Mouse (Mus musculus) myocyte (in vitro differentiated cells): ENCODE data around the gene Btbd2.

ENCODE experiments used
- CEBPB ChIP-seq: IDR thresholded peaks from 2 replicates; pipeline ENCODE4 v1.6.1; 2011; ENCODE audit warnings: mild to moderate bottlenecking, moderate library complexity; ENCODE audit not compliant: poor library complexity, insufficient read depth, severe bottlenecking
- E2F4 ChIP-seq: IDR thresholded peaks from one replicate; pipeline ENCODE4 v1.6.1; 2011; ENCODE audit warnings: mild to moderate bottlenecking, control low read depth, moderate library complexity; ENCODE audit not compliant: insufficient read depth
- MAX ChIP-seq: IDR thresholded peaks from one replicate; pipeline ENCODE4 v1.6.1; 2011; ENCODE audit warnings: low read depth, mild to moderate bottlenecking, control low read depth
- MYOD1 ChIP-seq, 3 experiments: IDR thresholded peaks; one replicate each; pipeline ENCODE4 v1.6.1; 2011; ENCODE audit warnings: control low read depth in 2 of 3, low read depth in 2 of 3, mild to moderate bottlenecking in 2 of 3, moderate library complexity in 1 of 3; ENCODE audit not compliant: insufficient read length in 2 of 3, control insufficient read depth in 1 of 3
- MYOG ChIP-seq, 3 experiments: IDR thresholded peaks; one replicate each; pipeline ENCODE4 v1.6.1; 2011; ENCODE audit warnings: control low read depth in 2 of 3, low read depth in 2 of 3, mild to moderate bottlenecking in 2 of 3; ENCODE audit not compliant: insufficient read length in 2 of 3, control insufficient read depth in 1 of 3, insufficient read depth in 1 of 3
- POLR2A ChIP-seq: IDR thresholded peaks from one replicate; pipeline ENCODE4 v1.6.1; 2011; ENCODE audit warnings: low read depth, mild to moderate bottlenecking, control low read depth, moderate library complexity; ENCODE audit not compliant: insufficient read length
- POLR2AphosphoS2 ChIP-seq: IDR thresholded peaks from one replicate; pipeline ENCODE4 v1.6.1; 2011; ENCODE audit warnings: low read depth, control low read depth; ENCODE audit not compliant: insufficient read length
- SRF ChIP-seq: IDR thresholded peaks from one replicate; pipeline ENCODE4 v1.6.1; 2011; ENCODE audit warnings: low read depth; ENCODE audit not compliant: control insufficient read depth, insufficient read length
- TCF12 ChIP-seq: IDR thresholded peaks from one replicate; pipeline ENCODE4 v1.6.1; 2011; ENCODE audit warnings: mild to moderate bottlenecking, control low read depth; ENCODE audit not compliant: poor library complexity, insufficient read depth, severe bottlenecking
- USF1 ChIP-seq: IDR thresholded peaks from one replicate; pipeline ENCODE4 v1.6.1; 2011; ENCODE audit warnings: low read depth, mild to moderate bottlenecking, control low read depth, moderate library complexity

DNA sequence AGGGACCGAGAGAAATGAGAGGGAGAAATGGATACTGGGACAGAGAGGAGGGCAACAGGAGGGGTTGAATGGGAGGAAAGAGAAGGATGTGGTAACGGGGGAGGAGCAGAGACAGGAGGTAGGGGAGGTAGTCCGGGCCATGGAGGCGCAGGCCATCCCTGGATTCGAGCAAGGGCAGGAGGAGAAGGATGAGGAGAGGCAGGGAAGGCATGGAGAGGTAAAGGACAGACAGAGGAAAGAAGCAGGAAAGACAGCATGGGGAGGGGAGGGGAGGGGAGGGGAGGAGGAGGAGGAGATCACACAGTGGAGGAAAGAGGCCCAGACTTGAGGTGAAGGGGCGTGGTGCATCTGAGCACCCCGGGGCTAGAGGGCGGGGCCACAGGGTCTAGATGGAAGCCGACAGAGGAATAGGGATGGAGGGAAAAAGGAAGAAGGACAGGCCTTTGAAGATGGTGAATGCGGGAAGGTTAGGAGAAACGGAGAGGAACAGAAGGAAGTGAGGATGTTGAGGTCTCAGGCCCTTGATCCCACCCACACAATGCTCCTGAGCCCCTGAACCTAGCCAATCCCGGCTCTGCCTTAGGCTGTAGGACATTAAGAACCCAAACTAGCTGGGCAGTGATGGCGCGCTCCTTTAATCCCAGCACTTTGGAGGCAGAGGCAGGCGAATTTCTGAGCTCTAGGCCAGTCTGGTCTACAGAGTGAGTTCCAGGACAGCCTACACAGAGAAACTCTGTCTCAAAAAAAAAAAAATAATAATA is at the start of gene Btbd2:
- TF ChIP-seq TCF12 = no peak
- TF ChIP-seq E2F4 = no peak
- TF ChIP-seq POLR2A = no peak
- no peak for TF ChIP-seq POLR2AphosphoS2
- TF ChIP-seq CEBPB = no peak
- TF ChIP-seq MAX = no peak
- TF ChIP-seq MYOD1 (IDR thresholded peaks at IDR 0.05; ENCODE audit: control insufficient read depth in 1 of 3, insufficient read length in 2 of 3, low read depth in 2 of 3) = no peak
- TF ChIP-seq SRF = no peak
- no peak for TF ChIP-seq USF1
- no peak for TF ChIP-seq MYOG (IDR thresholded peaks at IDR 0.05; ENCODE audit: control insufficient read depth in 1 of 3, insufficient read depth in 1 of 3, insufficient read length in 2 of 3, low read depth in 2 of 3)
